Mouse (Mus musculus): ENCODE data around the gene Cmas. TPM values are rescaled to one million over a fixed set of nuclear protein-coding genes. Genes with fewer than 3 reads are reported as not detected.
A peak's percentile ranks its signal among the peaks of the same experiment; 100 is the strongest.

Gene Cmas
- total and polyA plus RNA-seq, 3 experiments: 53.2 to 80.6 (median 76.0) TPM

DNA sequence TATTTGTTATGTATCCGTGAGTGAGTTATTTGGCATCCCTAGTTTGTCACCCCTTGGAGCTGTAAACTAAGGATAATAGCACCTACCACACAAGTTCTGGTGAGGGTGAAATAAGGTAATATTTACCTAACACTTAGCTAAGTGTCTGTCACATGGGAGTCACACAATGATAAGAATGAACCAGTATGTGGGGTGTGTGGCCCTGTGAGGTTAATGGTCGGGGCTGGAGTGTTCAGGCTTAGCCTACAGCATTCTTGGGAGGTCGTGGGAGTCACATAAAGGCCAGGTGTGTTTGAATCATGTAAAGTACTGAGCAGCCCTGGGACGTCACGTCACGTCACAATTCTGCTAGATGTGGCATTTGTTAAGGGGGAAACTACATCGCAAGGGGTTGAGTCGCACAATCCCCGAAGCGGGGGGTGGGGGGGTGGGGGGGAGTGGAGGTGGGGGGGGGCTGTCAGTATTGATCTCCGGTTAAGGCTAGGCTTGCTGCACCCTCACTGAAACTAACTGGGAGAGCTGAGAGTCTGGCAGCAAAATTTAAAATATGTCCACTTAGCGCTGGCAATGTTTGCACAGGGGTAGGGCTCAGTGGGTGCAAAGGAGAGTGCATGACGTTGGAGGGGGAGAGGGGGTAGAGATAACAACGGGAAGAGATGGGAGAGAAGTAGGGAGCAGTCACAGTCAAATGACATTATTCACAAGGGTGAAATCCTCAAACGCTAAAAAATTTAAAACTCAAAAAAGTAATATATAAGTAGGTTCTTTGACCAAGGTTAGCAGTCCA lies 39.4 kb downstream of the Cmas start:
- Histone ChIP-seq H3K27me3 (ENCODE audit: insufficient read depth, low read length) (peaks cover 3% of the 10 kb centered on the region), H3K36me3 (replicated peaks) (no peaks in the 10 kb centered on the region), H3K4me1 (ENCODE audit: insufficient read depth, low read depth, low read length) (peaks cover 47% of the 10 kb centered on the region), H3K9me3 (replicated peaks) (no peaks in the 10 kb centered on the region), H3K4me3 (ENCODE audit: low read depth, low read length) (no peak overlapping the region)
- DNase-seq (ENCODE audit: low spot score) (no peak), ATAC-seq (ENCODE audit: extremely low read depth, insufficient number of reproducible peaks, low FRiP score, poor library complexity, severe bottlenecking) (no peak)
- TF ChIP-seq POLR2AphosphoS5 (IDR thresholded peaks at IDR 0.05; ENCODE audit: insufficient replicate concordance, low read depth, low read length) (no peak), CTCF (IDR thresholded peaks at IDR 0.05; ENCODE audit: low read depth, low read length) (no peak), GATA1 (IDR thresholded peaks at IDR 0.05; ENCODE audit: borderline replicate concordance, low read length) (no peak), TAL1 (conservative IDR thresholded peaks at IDR 0.05; ENCODE audit: low read depth, low read length) (no peak), GATA2 (IDR thresholded peaks at IDR 0.05; ENCODE audit: borderline replicate concordance, low read depth, low read length) (no peak)

DNA sequence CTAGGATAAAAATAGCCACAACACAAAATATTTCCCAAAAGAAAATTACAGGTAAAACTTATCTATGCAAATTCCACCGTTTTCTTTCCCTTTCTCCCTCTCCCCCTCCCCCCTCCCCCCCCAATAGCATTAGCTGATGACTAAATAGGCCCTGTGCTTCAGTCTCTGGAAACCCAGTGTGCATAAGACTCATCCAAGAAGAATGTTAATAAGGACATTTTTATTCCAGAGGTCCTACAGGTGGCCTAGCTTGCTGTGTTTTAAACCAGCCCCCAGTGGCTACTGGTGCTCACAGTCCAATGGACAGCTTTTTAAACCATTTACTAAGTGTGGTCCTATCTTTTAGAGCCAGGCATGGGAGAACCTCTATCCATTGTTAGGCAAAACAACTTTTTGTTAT lies 41.5 kb downstream of the Cmas start:
- Histone ChIP-seq H3K4me3 (ENCODE audit: low read depth, low read length) (no peak overlapping the region), H3K9me3 (replicated peaks) (no peaks in the 10 kb centered on the region), H3K27me3 (ENCODE audit: insufficient read depth, low read length) (peaks cover 3% of the 10 kb centered on the region), H3K4me1 (ENCODE audit: insufficient read depth, low read depth, low read length) (peaks cover 58% of the 10 kb centered on the region), H3K36me3 (replicated peaks) (no peaks in the 10 kb centered on the region)
- no peak for ATAC-seq (ENCODE audit: extremely low read depth, insufficient number of reproducible peaks, low FRiP score, poor library complexity, severe bottlenecking)
- TF ChIP-seq GATA1 (IDR thresholded peaks at IDR 0.05; ENCODE audit: borderline replicate concordance, low read length) (no peak), POLR2AphosphoS5 (IDR thresholded peaks at IDR 0.05; ENCODE audit: insufficient replicate concordance, low read depth, low read length) (no peak), CTCF (IDR thresholded peaks at IDR 0.05; ENCODE audit: low read depth, low read length) (no peak), GATA2 (IDR thresholded peaks at IDR 0.05; ENCODE audit: borderline replicate concordance, low read depth, low read length) (no peak), TAL1 (conservative IDR thresholded peaks at IDR 0.05; ENCODE audit: low read depth, low read length) (no peak)
- DNase-seq (ENCODE audit: low spot score): no peak

DNA sequence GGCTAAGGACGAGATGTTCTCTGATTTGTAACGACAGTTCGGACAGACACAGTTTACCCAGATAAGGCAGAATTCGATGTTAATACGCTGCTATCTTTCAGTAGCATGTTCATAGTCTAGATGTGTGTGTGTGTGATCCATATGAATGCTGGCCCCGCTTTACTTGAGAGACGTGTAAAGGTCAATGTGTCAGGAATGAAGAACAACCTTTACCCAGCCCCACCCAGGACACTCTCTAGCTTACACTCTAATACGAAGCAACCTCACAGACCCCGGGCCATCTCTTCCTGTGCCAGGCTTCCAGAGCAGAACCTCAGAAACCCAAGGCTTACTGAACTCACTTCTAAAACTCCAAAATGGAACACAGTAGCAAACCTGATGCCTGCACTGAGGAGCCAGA lies 42.4 kb downstream of the Cmas start:
- Histone ChIP-seq H3K4me1 (ENCODE audit: insufficient read depth, low read depth, low read length) (peaks cover 51% of the 10 kb centered on the region), H3K36me3 (replicated peaks) (no peaks in the 10 kb centered on the region), H3K27me3 (ENCODE audit: insufficient read depth, low read length) (no peaks in the 10 kb centered on the region; the same call in none of the 2 replicates), H3K9me3 (replicated peaks) (no peaks in the 10 kb centered on the region), H3K4me3 (ENCODE audit: low read depth, low read length) (no peak overlapping the region; the same call in 1 of the 2 replicates)
- DNase-seq (ENCODE audit: low spot score) (no peak), ATAC-seq (ENCODE audit: extremely low read depth, insufficient number of reproducible peaks, low FRiP score, poor library complexity, severe bottlenecking) (peak; percentile 17)
- no peak for TF ChIP-seq TAL1 (conservative IDR thresholded peaks at IDR 0.05; ENCODE audit: low read depth, low read length)

DNA sequence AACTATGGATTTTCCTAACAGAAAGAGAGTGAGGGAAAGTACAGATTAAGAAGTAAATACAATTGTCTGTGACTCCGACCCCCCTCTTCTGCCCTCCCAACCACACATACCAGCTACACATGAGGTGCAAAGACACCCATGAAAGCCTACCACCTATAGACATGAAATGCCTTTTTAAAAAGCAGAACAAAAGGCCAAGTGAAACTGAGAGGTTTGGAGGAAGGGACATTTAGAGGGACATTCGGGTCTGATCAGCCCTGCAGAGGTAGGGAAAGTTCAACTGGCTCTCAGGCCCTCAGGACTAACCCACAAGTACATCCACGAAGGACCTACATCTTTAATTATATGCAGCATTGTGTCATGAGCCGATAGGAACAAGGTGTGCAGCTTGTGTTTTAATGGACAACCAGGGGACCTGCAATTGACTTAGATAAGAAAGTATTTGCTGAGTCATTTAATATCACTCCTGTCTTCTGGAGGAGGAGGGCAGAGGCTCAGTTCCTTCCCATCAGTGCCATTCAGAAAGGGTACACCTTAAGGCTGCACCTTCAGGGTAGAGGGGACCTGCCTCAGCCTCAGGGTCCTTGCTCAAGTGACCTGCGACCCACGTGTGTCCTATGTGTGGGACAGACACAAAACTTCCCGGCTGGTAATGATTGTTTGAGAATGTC lies 43.4 kb downstream of the Cmas start:
- H3K4me3 ChIP-seq (ENCODE audit: low read depth, low read length): peak overlapping the region; percentile 39; the same call in 1 of the 2 replicates
- no peaks in the 10 kb centered on the region for H3K9me3 ChIP-seq (replicated peaks)
- TF ChIP-seq GATA2 (IDR thresholded peaks at IDR 0.05; ENCODE audit: borderline replicate concordance, low read depth, low read length) (no peak), TAL1 (conservative IDR thresholded peaks at IDR 0.05; ENCODE audit: low read depth, low read length) (peak; percentile 70)
- H3K36me3 ChIP-seq (replicated peaks): no peaks in the 10 kb centered on the region
- peaks cover 54% of the 10 kb centered on the region for H3K4me1 ChIP-seq (ENCODE audit: insufficient read depth, low read depth, low read length)
- ATAC-seq (ENCODE audit: extremely low read depth, insufficient number of reproducible peaks, low FRiP score, poor library complexity, severe bottlenecking): peak; percentile 80
- no peaks in the 10 kb centered on the region; the same call in 1 of the 2 replicates for H3K27me3 ChIP-seq (ENCODE audit: insufficient read depth, low read length)
- peak; percentile 43 for DNase-seq (ENCODE audit: low spot score)

DNA sequence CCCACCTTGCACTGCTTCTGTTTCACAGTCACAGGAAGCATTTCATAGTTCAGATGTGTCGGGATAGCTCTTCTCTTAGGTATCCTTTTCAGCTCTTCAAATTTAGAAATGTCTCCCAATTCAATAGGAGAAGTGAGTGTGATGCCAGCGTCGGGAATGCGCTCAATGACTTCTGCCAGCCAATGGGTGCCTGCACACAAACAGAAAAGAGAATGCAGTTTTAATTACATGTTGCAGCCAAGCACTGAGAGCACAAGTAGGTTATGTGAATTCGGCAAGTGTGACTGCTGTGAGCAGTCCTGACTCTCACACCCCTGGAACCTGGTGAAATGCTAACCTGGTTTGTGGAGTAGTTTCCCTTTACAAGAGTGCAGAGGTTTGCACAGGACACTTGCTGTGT lies 45.2 kb downstream of the Cmas start:
- Histone ChIP-seq H3K36me3 (replicated peaks) (no peaks in the 10 kb centered on the region), H3K4me3 (ENCODE audit: low read depth, low read length) (no peak overlapping the region), H3K27me3 (ENCODE audit: insufficient read depth, low read length) (no peaks in the 10 kb centered on the region; the same call in 1 of the 2 replicates), H3K9me3 (replicated peaks) (no peaks in the 10 kb centered on the region), H3K4me1 (ENCODE audit: insufficient read depth, low read depth, low read length) (peaks cover 65% of the 10 kb centered on the region)
- ATAC-seq (ENCODE audit: extremely low read depth, insufficient number of reproducible peaks, low FRiP score, poor library complexity, severe bottlenecking) (no peak), DNase-seq (ENCODE audit: low spot score) (no peak)
- no peak for TF ChIP-seq GATA1 (IDR thresholded peaks at IDR 0.05; ENCODE audit: borderline replicate concordance, low read length)
- TF ChIP-seq GATA2 (IDR thresholded peaks at IDR 0.05; ENCODE audit: borderline replicate concordance, low read depth, low read length): no peak
- TF ChIP-seq TAL1 (conservative IDR thresholded peaks at IDR 0.05; ENCODE audit: low read depth, low read length): no peak
- TF ChIP-seq POLR2AphosphoS5 (IDR thresholded peaks at IDR 0.05; ENCODE audit: insufficient replicate concordance, low read depth, low read length): no peak
- TF ChIP-seq CTCF (IDR thresholded peaks at IDR 0.05; ENCODE audit: low read depth, low read length): no peak

DNA sequence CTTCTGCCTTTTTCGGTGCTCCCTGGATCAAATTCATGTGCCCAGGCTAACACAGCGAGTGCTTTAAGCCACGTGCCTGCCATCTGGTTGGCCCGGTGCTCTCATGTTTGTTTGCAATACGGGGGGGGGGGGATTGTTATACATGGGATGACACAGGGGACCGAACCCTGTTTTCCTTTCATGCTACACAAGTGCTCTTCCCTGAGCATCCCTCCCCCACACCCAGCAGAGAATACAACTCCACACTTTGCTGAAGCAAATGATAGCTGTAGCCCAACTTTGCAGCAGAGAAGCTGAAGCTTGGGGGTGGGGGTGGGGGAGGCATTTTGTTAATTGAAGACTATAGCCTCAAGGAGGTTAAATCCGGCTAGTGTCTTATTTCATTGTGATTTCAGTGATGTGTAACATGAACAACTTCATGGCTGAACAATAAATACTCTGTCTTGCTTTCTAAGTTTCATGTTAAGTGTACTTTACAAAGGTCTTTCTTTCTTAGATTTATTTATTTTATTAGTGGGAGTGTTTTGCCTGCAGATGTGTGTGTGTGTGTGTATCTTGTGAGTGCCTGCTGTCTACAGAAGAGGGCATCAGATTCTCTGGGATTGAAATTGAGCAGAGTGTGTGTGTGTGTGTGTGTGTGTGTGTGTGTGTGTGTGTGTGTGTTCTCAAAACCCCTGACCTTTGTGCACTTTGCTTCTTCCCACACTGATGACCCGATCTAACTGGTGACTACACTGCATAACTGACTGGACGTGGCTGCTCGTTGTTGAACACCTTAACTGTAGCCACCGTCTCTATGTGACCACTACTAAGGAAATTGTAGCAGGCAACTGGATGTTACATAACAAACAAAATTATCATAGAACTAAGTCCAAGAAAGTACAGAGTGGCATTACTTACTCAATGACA lies 46.4 kb downstream of the Cmas start:
- Histone ChIP-seq H3K9me3 (replicated peaks) (no peaks in the 10 kb centered on the region), H3K36me3 (replicated peaks) (no peaks in the 10 kb centered on the region), H3K4me1 (ENCODE audit: insufficient read depth, low read depth, low read length) (peaks cover 60% of the 10 kb centered on the region), H3K4me3 (ENCODE audit: low read depth, low read length) (no peak overlapping the region), H3K27me3 (ENCODE audit: insufficient read depth, low read length) (no peaks in the 10 kb centered on the region; the same call in 1 of the 2 replicates)
- no peak for TF ChIP-seq POLR2AphosphoS5 (IDR thresholded peaks at IDR 0.05; ENCODE audit: insufficient replicate concordance, low read depth, low read length)
- TF ChIP-seq CTCF (IDR thresholded peaks at IDR 0.05; ENCODE audit: low read depth, low read length): no peak
- TF ChIP-seq GATA2 (IDR thresholded peaks at IDR 0.05; ENCODE audit: borderline replicate concordance, low read depth, low read length): no peak
- ATAC-seq (ENCODE audit: extremely low read depth, insufficient number of reproducible peaks, low FRiP score, poor library complexity, severe bottlenecking): no peak
- DNase-seq (ENCODE audit: low spot score): no peak

All from G1E (cell line).